Mouse (Mus musculus) MEL (cell line): ENCODE results near the gene Lad1. TPM values are rescaled to one million over a fixed set of nuclear protein-coding genes. Genes with fewer than 3 reads are reported as not detected.
A peak's percentile ranks its signal among the peaks of the same experiment; 100 is the strongest.

ENCODE experiments used
- DNase-seq: peaks from one replicate; pipeline ENCODE4 v3.0.0; 2011; ENCODE audit warnings: low read depth, low spot score
- H3K27ac ChIP-seq: 2 replicates; pipeline ENCODE4 v1.5.1; 2012; ENCODE audit warnings: low read depth, mild to moderate bottlenecking, control low read depth, low read length, moderate library complexity; ENCODE audit not compliant: control insufficient read depth
- H3K27me3 ChIP-seq, 2 experiments: fragments of 150-350 bp in 1 of 2; sonication (generic) in 1 of 2; 2 replicates each; pipeline ENCODE4 v1.6.1; 2012; ENCODE audit warnings: low read length in 2 of 2, mild to moderate bottlenecking in 2 of 2, improper control_type of control experiment in 1 of 2, moderate library complexity in 1 of 2; ENCODE audit not compliant: insufficient read depth in 2 of 2, control insufficient read depth in 1 of 2
- H3K36me3 ChIP-seq, 2 experiments: 2 replicates each; pipeline ENCODE4 v1.6.1; 2012 to 2014; ENCODE audit warnings: low read length in 2 of 2, improper control_type of control experiment in 1 of 2, inconsistent platforms in 1 of 2, mild to moderate bottlenecking in 1 of 2; ENCODE audit not compliant: insufficient read depth in 2 of 2, control insufficient read depth in 1 of 2
- H3K4me1 ChIP-seq, 2 experiments: fragments of 150-350 bp in 1 of 2; sonication (generic) in 1 of 2; 2 replicates each; pipeline ENCODE4 v1.6.1; 2012; ENCODE audit warnings: low read length in 2 of 2, improper control_type of control experiment in 1 of 2, mild to moderate bottlenecking in 1 of 2; ENCODE audit not compliant: insufficient read depth in 2 of 2, control insufficient read depth in 1 of 2
- H3K4me3 ChIP-seq, 2 experiments: fragments of 150-350 bp in 1 of 2; sonication (generic) in 1 of 2; 2 replicates each; pipeline ENCODE4 v1.5.1; 2012; ENCODE audit warnings: low read depth in 2 of 2, low read length in 2 of 2, mild to moderate bottlenecking in 2 of 2, moderate library complexity in 2 of 2, control low read depth in 1 of 2, improper control_type of control experiment in 1 of 2; ENCODE audit not compliant: control insufficient read depth in 1 of 2, insufficient read depth in 1 of 2
- H3K79me2 ChIP-seq: 2 replicates; pipeline ENCODE4 v1.6.1; 2012; ENCODE audit warnings: mild to moderate bottlenecking, low read length, moderate library complexity; ENCODE audit not compliant: control insufficient read depth, poor library complexity, insufficient read depth
- H3K9ac ChIP-seq: 2 replicates; pipeline ENCODE4 v1.6.1; 2012; ENCODE audit warnings: low read depth, mild to moderate bottlenecking, control low read depth, low read length, moderate library complexity; ENCODE audit not compliant: control insufficient read depth, poor library complexity, severe bottlenecking
- H3K9me3 ChIP-seq: fragments of 150-350 bp; sonication (generic); replicated peaks from 2 replicates; pipeline ENCODE4 v1.6.1; 2012; ENCODE audit warnings: mild to moderate bottlenecking, low read length, improper control_type of control experiment, moderate library complexity; ENCODE audit not compliant: insufficient read depth
- BHLHE40 ChIP-seq: IDR thresholded peaks from 2 replicates; pipeline ENCODE4 v1.6.1; 2012; ENCODE audit warnings: low read depth, mild to moderate bottlenecking, inconsistent platforms, low read length, improper control_type of control experiment, borderline replicate concordance
- CHD1 ChIP-seq: IDR thresholded peaks from 2 replicates; pipeline ENCODE4 v1.6.1; 2012; ENCODE audit warnings: low read depth, mild to moderate bottlenecking, inconsistent platforms, low read length, improper control_type of control experiment
- CHD2 ChIP-seq: IDR thresholded peaks from 2 replicates; pipeline ENCODE4 v1.6.1; 2011; ENCODE audit warnings: low read length, improper control_type of control experiment
- CTCF ChIP-seq, 3 experiments: IDR thresholded peaks in 2 of 3; conservative IDR thresholded peaks in 1 of 3; 2 replicates each; pipeline ENCODE4 v1.5.1; 2011 to 2012; ENCODE audit warnings: low read length in 3 of 3, low read depth in 2 of 3, mild to moderate bottlenecking in 2 of 3, improper control_type of control experiment in 1 of 3, inconsistent platforms in 1 of 3, mixed read lengths in 1 of 3, moderate library complexity in 1 of 3; ENCODE audit not compliant: control insufficient read depth in 1 of 3, insufficient read depth in 1 of 3, poor library complexity in 1 of 3, severe bottlenecking in 1 of 3
- E2F4 ChIP-seq: IDR thresholded peaks from 2 replicates; pipeline ENCODE4 v1.6.1; 2011; ENCODE audit warnings: low read depth, low read length, improper control_type of control experiment, borderline replicate concordance
- ELF1 ChIP-seq: IDR thresholded peaks from 2 replicates; pipeline ENCODE4 v1.6.1; 2014; ENCODE audit warnings: low read depth, mild to moderate bottlenecking, inconsistent platforms, low read length, improper control_type of control experiment, moderate library complexity
- EP300 ChIP-seq, 2 experiments: IDR thresholded peaks; 2 replicates each; pipeline ENCODE4 v1.6.1; 2011; ENCODE audit warnings: improper control_type of control experiment in 2 of 2, low read length in 2 of 2, low read depth in 1 of 2, mild to moderate bottlenecking in 1 of 2
- ETS1 ChIP-seq: IDR thresholded peaks from 2 replicates; pipeline ENCODE4 v1.6.1; 2012; ENCODE audit warnings: low read depth, mild to moderate bottlenecking, inconsistent platforms, low read length, improper control_type of control experiment, moderate library complexity
- GABPA ChIP-seq: IDR thresholded peaks from 2 replicates; pipeline ENCODE4 v1.6.1; 2012; ENCODE audit warnings: low read depth, mild to moderate bottlenecking, inconsistent platforms, low read length, improper control_type of control experiment, moderate library complexity
- GATA1 ChIP-seq: IDR thresholded peaks from 2 replicates; pipeline ENCODE4 v1.6.1; 2011; ENCODE audit warnings: low read depth, low read length, improper control_type of control experiment
- HCFC1 ChIP-seq: IDR thresholded peaks from 2 replicates; pipeline ENCODE4 v1.6.1; 2012; ENCODE audit warnings: low read depth, mild to moderate bottlenecking, inconsistent platforms, low read length, improper control_type of control experiment, moderate library complexity
- JUND ChIP-seq: IDR thresholded peaks from 2 replicates; pipeline ENCODE4 v1.6.1; 2011; ENCODE audit warnings: low read depth, mild to moderate bottlenecking, improper control_type of control experiment, low read length
- KAT2A ChIP-seq: conservative IDR thresholded peaks from 2 replicates; pipeline ENCODE4 v1.6.1; 2012; ENCODE audit warnings: low read depth, low read length, improper control_type of control experiment, inconsistent platforms
- MAFK ChIP-seq: IDR thresholded peaks from 2 replicates; pipeline ENCODE4 v1.6.1; 2011; ENCODE audit warnings: low read depth, mild to moderate bottlenecking, low read length, improper control_type of control experiment, borderline replicate concordance
- MAX ChIP-seq: IDR thresholded peaks from 2 replicates; pipeline ENCODE4 v1.6.1; 2011; ENCODE audit warnings: low read length, improper control_type of control experiment
- MAZ ChIP-seq: IDR thresholded peaks from 2 replicates; pipeline ENCODE4 v1.6.1; 2012; ENCODE audit warnings: low read depth, mild to moderate bottlenecking, inconsistent platforms, low read length, improper control_type of control experiment
- MEF2A ChIP-seq: IDR thresholded peaks from 2 replicates; pipeline ENCODE4 v1.6.1; 2014; ENCODE audit warnings: low read depth, mild to moderate bottlenecking, inconsistent platforms, low read length, improper control_type of control experiment; ENCODE audit not compliant: poor library complexity, insufficient replicate concordance, severe bottlenecking; ENCODE audit errors: extremely low read depth
- MXI1 ChIP-seq: IDR thresholded peaks from 2 replicates; pipeline ENCODE4 v1.6.1; 2011; ENCODE audit warnings: mild to moderate bottlenecking, low read depth, low read length, improper control_type of control experiment
- MYB ChIP-seq: IDR thresholded peaks from 2 replicates; pipeline ENCODE4 v1.6.1; 2011; ENCODE audit warnings: mild to moderate bottlenecking, low read depth, low read length, improper control_type of control experiment
- MYC ChIP-seq: IDR thresholded peaks from 2 replicates; pipeline ENCODE4 v1.6.1; 2011; ENCODE audit warnings: low read depth, mild to moderate bottlenecking, low read length, improper control_type of control experiment, moderate library complexity
- NELFE ChIP-seq: IDR thresholded peaks from 2 replicates; pipeline ENCODE4 v1.6.1; 2011; ENCODE audit warnings: low read depth, low read length, improper control_type of control experiment
- NRF1 ChIP-seq: IDR thresholded peaks from 2 replicates; pipeline ENCODE4 v1.6.1; 2014; ENCODE audit warnings: low read depth, mild to moderate bottlenecking, inconsistent platforms, low read length, improper control_type of control experiment, moderate library complexity; ENCODE audit not compliant: poor library complexity, insufficient read depth, severe bottlenecking
- POLR2A ChIP-seq, 2 experiments: IDR thresholded peaks; 2 replicates each; pipeline ENCODE4 v1.6.1; 2011 to 2012; ENCODE audit warnings: low read length in 2 of 2, mild to moderate bottlenecking in 2 of 2, control low read depth in 1 of 2, improper control_type of control experiment in 1 of 2, low read depth in 1 of 2, moderate library complexity in 1 of 2; ENCODE audit not compliant: control insufficient read depth in 1 of 2, insufficient read depth in 1 of 2, poor library complexity in 1 of 2
- POLR2AphosphoS2 ChIP-seq: IDR thresholded peaks from 2 replicates; pipeline ENCODE4 v1.6.1; 2011; ENCODE audit warnings: low read length, improper control_type of control experiment
- POLR2AphosphoS5 ChIP-seq: IDR thresholded peaks from 2 replicates; pipeline ENCODE4 v1.6.1; 2012; ENCODE audit warnings: low read depth, borderline replicate concordance, mild to moderate bottlenecking, inconsistent platforms, low read length, moderate library complexity, mixed read lengths
- RAD21 ChIP-seq: IDR thresholded peaks from 2 replicates; pipeline ENCODE4 v1.6.1; 2011; ENCODE audit warnings: mild to moderate bottlenecking, low read depth, low read length, improper control_type of control experiment
- RCOR1 ChIP-seq: IDR thresholded peaks from 2 replicates; pipeline ENCODE4 v1.6.1; 2012; ENCODE audit warnings: low read depth, mild to moderate bottlenecking, inconsistent platforms, low read length, improper control_type of control experiment
- SMC3 ChIP-seq: IDR thresholded peaks from 2 replicates; pipeline ENCODE4 v1.6.1; 2011; ENCODE audit warnings: low read depth, low read length, improper control_type of control experiment
- TAL1 ChIP-seq: IDR thresholded peaks from 2 replicates; pipeline ENCODE4 v1.6.1; 2012; ENCODE audit warnings: mild to moderate bottlenecking, inconsistent platforms, low read length, moderate library complexity, mixed read lengths
- TBP ChIP-seq: IDR thresholded peaks from 2 replicates; pipeline ENCODE4 v1.8.0; 2011; ENCODE audit warnings: low read depth, low read length, improper control_type of control experiment
- TCF12 ChIP-seq: IDR thresholded peaks from 2 replicates; pipeline ENCODE4 v1.6.1; 2014; ENCODE audit warnings: low read depth, mild to moderate bottlenecking, inconsistent platforms, low read length, improper control_type of control experiment, moderate library complexity
- UBTF ChIP-seq: IDR thresholded peaks from 2 replicates; pipeline ENCODE4 v1.6.1; 2012; ENCODE audit warnings: low read depth, mild to moderate bottlenecking, inconsistent platforms, low read length, improper control_type of control experiment, moderate library complexity, borderline replicate concordance; ENCODE audit not compliant: insufficient read depth
- USF2 ChIP-seq, 2 experiments: IDR thresholded peaks; 2 replicates each; pipeline ENCODE4 v1.6.1; 2011 to 2012; ENCODE audit warnings: improper control_type of control experiment in 2 of 2, low read length in 2 of 2, borderline replicate concordance in 1 of 2, inconsistent platforms in 1 of 2, low read depth in 1 of 2, mild to moderate bottlenecking in 1 of 2; ENCODE audit not compliant: insufficient read depth in 1 of 2
- ZC3H11A ChIP-seq: IDR thresholded peaks from 2 replicates; pipeline ENCODE4 v1.6.1; 2012; ENCODE audit warnings: low read depth, mild to moderate bottlenecking, inconsistent platforms, low read length, improper control_type of control experiment
- ZKSCAN1 ChIP-seq: IDR thresholded peaks from 2 replicates; pipeline ENCODE4 v1.6.1; 2012; ENCODE audit warnings: low read depth, mild to moderate bottlenecking, inconsistent platforms, low read length, improper control_type of control experiment, moderate library complexity
- ZMIZ1 ChIP-seq: IDR thresholded peaks from 2 replicates; pipeline ENCODE4 v1.6.1; 2012; ENCODE audit warnings: low read depth, mild to moderate bottlenecking, inconsistent platforms, low read length, improper control_type of control experiment, moderate library complexity
- ZNF384 ChIP-seq: IDR thresholded peaks from 2 replicates; pipeline ENCODE4 v1.6.1; 2012; ENCODE audit warnings: low read depth, mild to moderate bottlenecking, inconsistent platforms, low read length, improper control_type of control experiment
- polyA plus RNA-seq, 2 experiments: library from polyadenylated mRNA; stranded (reverse) in 1 of 2; unstranded in 1 of 2; fragments of >175 nt in 1 of 2; fragments of >200 nt in 1 of 2; gene quantifications; 2 replicates each; pipeline versions ENCODE4 v1.2.1 to v1.2.4; 2012; ENCODE audit warnings: low replicate concordance in 2 of 2, low read depth in 1 of 2; ENCODE audit not compliant: insufficient read length in 2 of 2, insufficient read depth in 1 of 2, missing spikeins in 1 of 2
- total RNA-seq: library from RNA; depleted of rRNA; stranded (reverse); fragments of 300-350 nt; gene quantifications from 2 replicates; pipeline ENCODE4 v1.2.3, GENCODE M21; 2012

Gene Lad1
- total and polyA plus RNA-seq, 3 experiments: not detected

DNA sequence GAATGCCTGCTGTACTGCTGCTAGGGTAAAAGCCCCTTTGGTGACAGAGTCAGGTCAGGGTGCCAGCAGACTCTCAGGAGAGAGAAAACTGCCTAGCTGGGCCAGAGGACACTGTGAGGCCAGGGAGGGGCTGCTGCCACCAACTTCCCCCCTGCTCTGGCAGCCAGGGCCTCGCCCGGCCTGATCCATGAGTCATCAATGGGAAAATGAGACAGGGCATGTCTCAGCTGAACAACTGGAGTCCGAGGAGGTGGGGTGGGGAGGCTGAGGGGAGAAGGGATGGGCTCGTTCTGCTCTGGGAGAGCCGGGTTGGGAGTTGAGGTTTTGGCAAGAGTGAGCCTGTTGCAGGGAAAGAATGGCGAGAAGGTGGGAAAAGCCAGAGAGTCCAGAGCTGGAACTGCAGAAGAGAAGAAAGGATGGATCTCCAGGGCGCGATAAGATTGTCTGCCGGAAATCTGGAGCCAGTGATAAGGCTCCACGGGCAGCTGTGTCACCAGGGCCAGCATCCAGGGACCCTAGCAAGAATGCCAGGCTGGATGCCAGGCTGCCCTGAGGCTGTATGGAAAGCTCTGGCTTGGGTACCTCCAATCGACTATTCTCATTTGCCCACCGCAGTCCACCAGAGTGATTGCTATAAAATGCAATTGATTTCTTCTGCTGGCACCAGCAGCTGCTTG lies 47.4 kb upstream of the Lad1 start:
- Histone ChIP-seq H3K27me3 (no peaks in the 10 kb centered on the region; a peak in 1 of 4 replicates), H3K9ac (no peak overlapping the region), H3K9me3 (no peaks in the 10 kb centered on the region), H3K79me2 (peaks cover 8% of the 10 kb centered on the region), H3K36me3 (peaks cover 0 to 15% of the 10 kb centered on the region in 2 experiments; a peak in 2 of 4 replicates), H3K27ac (no peak overlapping the region), H3K4me3 (no peak overlapping the region), H3K4me1 (peaks cover 5 to 23% of the 10 kb centered on the region in 2 experiments)
- DNase-seq: peak; percentile 49
- TF ChIP-seq GATA1: peak; percentile 86
- TF ChIP-seq TAL1: peak; percentile 76
- TF ChIP-seq RAD21: no peak
- TF ChIP-seq NRF1: no peak
- no peak for TF ChIP-seq ELF1
- TF ChIP-seq MAX: no peak
- TF ChIP-seq ZKSCAN1: no peak
- TF ChIP-seq JUND: no peak
- no peak for TF ChIP-seq ZNF384
- TF ChIP-seq MXI1: no peak
- 0 out of 2 replicates have a peak, but pooled peaks have one; percentile 13 for TF ChIP-seq TBP
- no peak for TF ChIP-seq POLR2A (IDR thresholded peaks at IDR 0.05; ENCODE audit: control insufficient read depth in 1 of 2, insufficient read depth in 1 of 2, low read depth in 1 of 2, low read length in 2 of 2, poor library complexity in 1 of 2)
- TF ChIP-seq CHD2: no peak
- no peak for TF ChIP-seq UBTF
- TF ChIP-seq ETS1: peak; percentile 66
- TF ChIP-seq CTCF (IDR thresholded peaks at IDR 0.05 in 2 of 3, conservative IDR thresholded peaks at IDR 0.05 in 1 of 3; ENCODE audit: control insufficient read depth in 1 of 3, insufficient read depth in 1 of 3, low read depth in 2 of 3, low read length in 3 of 3, poor library complexity in 1 of 3, severe bottlenecking in 1 of 3): no peak
- TF ChIP-seq ZMIZ1: no peak
- TF ChIP-seq MYC: no peak
- TF ChIP-seq SMC3: no peak
- no peak for TF ChIP-seq HCFC1
- TF ChIP-seq BHLHE40: no peak
- no peak for TF ChIP-seq NELFE
- no peak for TF ChIP-seq CHD1
- no peak for TF ChIP-seq MYB
- TF ChIP-seq TCF12: peak; percentile 88
- TF ChIP-seq RCOR1: peak; percentile 62; the same call in 1 of the 2 replicates
- TF ChIP-seq POLR2AphosphoS5: no peak
- no peak for TF ChIP-seq KAT2A
- TF ChIP-seq MEF2A: no peak
- no peak for TF ChIP-seq GABPA
- no peak for TF ChIP-seq E2F4
- TF ChIP-seq USF2 (IDR thresholded peaks at IDR 0.05; ENCODE audit: borderline replicate concordance in 1 of 2, insufficient read depth in 1 of 2, low read depth in 1 of 2, low read length in 2 of 2): no peak
- peak; percentile 65 to 69 for TF ChIP-seq EP300 (IDR thresholded peaks at IDR 0.05; ENCODE audit: low read depth in 1 of 2, low read length in 2 of 2)
- TF ChIP-seq MAZ: no peak
- no peak for TF ChIP-seq POLR2AphosphoS2
- no peak for TF ChIP-seq MAFK
- no peak for TF ChIP-seq ZC3H11A
